Mouse (Mus musculus) adrenal gland, adult (tissue): Measurements from ENCODE around the gene Ctse.
A peak's percentile ranks its signal among the peaks of the same experiment; 100 is the strongest.
"Not testable (repeated sequence)": the region's sequence is repeated elsewhere in the genome, so short reads cannot be mapped to it uniquely, and the experiment has no call there.

Source experiments
- DNase-seq, 2 experiments: peaks; one replicate each; pipeline ENCODE4 v3.0.0; 2022 to 2023; ENCODE audit warnings: low spot score in 1 of 2; ENCODE audit not compliant: inconsistent age in 2 of 2

Gene Ctse

GRCm38 (mm10) chr1:131637791-131638540, at the start of gene Ctse:
Gene Ctse, plus strand, starts transcription at chr1:131638306.
- DNase-seq, result no peak

GRCm38 (mm10) chr1:131598905-131599304, 39.2 kb upstream of the Ctse start, which contains the start of gene Avpr1b:
Gene Avpr1b, plus strand, starts transcription at chr1:131599239.
- no peak for DNase-seq

- no peak for DNase-seq
These were observed 37.8 kb upstream of the Ctse start for GRCm38 (mm10) chr1:131600314-131600713.

- DNase-seq, result no peak
These were observed 31.4 kb upstream of the Ctse start for GRCm38 (mm10) chr1:131606719-131607118.

- no peak for DNase-seq
These were observed 25.4 kb upstream of the Ctse start for GRCm38 (mm10) chr1:131612556-131613155.

- DNase-seq, result peak; percentile 53 to 86
These were observed 24.6 kb upstream of the Ctse start for GRCm38 (mm10) chr1:131613361-131614133.

- no peak for DNase-seq
These were observed 23.5 kb upstream of the Ctse start for GRCm38 (mm10) chr1:131614641-131615040.

GRCm38 (mm10) chr1:131616131-131616530, 22.0 kb upstream of the Ctse start:
- no peak for DNase-seq

- no peak for DNase-seq
These were observed 21.4 kb upstream of the Ctse start for GRCm38 (mm10) chr1:131616546-131617220.

GRCm38 (mm10) chr1:131618576-131618975, 19.5 kb upstream of the Ctse start:
- DNase-seq, result no peak

GRCm38 (mm10) chr1:131619348-131619747, 18.8 kb upstream of the Ctse start:
- no peak for DNase-seq

GRCm38 (mm10) chr1:131623644-131624043, 14.5 kb upstream of the Ctse start:
- DNase-seq, result no peak

GRCm38 (mm10) chr1:131624175-131624835, 13.8 kb upstream of the Ctse start:
- no peak for DNase-seq

GRCm38 (mm10) chr1:131626200-131626599, 11.9 kb upstream of the Ctse start:
- no peak for DNase-seq

- not testable (repeated sequence) for DNase-seq
These were observed 5.9 kb upstream of the Ctse start for GRCm38 (mm10) chr1:131632216-131632615.

GRCm38 (mm10) chr1:131634495-131634894, 3.6 kb upstream of the Ctse start:
- no peak for DNase-seq

- no peak for DNase-seq
These were observed 675 bp downstream of the Ctse start for GRCm38 (mm10) chr1:131638541-131639421.

GRCm38 (mm10) chr1:131640062-131640461, 2.0 kb downstream of the Ctse start:
- no peak for DNase-seq

- no peak for DNase-seq
These were observed 3.5 kb downstream of the Ctse start for GRCm38 (mm10) chr1:131641565-131641964.

- DNase-seq, result no peak
These were observed 4.1 kb downstream of the Ctse start for GRCm38 (mm10) chr1:131642251-131642650.
